Mouse (Mus musculus) erythroblast, embryonic 14.5 days (primary cell): ENCODE measurements at regions not wholly inside any gene's neighbourhood (a gene's known extent, or its start where the extent isn't known, plus 50 kb on each side); places are given as distances from the start of the nearest gene placed in this dataset.

Experiments used
- GATA1 ChIP-seq: IDR thresholded peaks from 2 replicates; pipeline ENCODE4 v1.6.1; 2012; ENCODE audit warnings: low read length, inconsistent platforms, mixed read lengths
- TAL1 ChIP-seq: IDR thresholded peaks from 3 replicates; pipeline ENCODE4 v1.6.1; 2012; ENCODE audit warnings: low read length, inconsistent platforms, mixed read lengths

DNA sequence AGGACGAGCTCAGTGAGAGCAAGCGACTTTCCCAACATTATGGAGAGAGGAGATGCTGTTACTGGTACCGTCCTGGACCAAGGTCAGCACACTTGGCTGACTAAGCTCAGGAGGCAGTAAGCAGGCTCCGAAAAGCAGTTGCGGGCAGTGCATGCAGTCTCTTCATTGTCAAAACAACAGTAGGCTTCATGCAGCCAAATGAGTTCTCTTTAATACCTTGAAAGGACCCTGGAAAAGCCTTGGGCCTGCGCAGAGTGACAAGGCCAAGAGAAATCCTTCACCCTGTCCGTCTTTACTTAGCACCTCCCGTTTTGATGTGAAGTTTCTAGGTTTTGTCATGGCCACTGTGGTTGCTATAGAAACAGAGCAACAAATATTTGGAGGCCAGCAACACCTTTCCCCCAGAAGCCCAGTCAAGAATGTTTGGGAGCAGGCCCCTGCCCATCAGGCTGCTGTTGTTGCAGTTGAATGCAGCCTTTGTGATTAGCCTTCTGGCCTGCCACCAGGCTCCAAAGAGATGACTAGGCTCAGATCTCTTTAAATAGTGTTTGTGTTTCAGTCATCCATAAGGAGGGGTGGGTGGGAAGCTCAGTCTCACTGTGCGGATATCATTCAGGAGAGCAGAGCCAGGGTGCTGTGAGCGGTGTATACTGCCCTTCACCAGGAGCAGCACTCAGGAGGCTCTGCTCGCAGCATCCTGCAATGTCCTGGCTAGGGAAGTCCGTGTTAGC, 85.6 kb upstream of the Jun start:
- TF ChIP-seq GATA1 (no peak), TAL1 (no peak)
